Mouse (Mus musculus) liver, embryonic 13.5 days (tissue): Measurements from ENCODE around the gene Obp2a. TPM values are rescaled to one million over a fixed set of nuclear protein-coding genes. Genes with fewer than 3 reads are reported as not detected.
"Not testable (repeated sequence)": the region's sequence is repeated elsewhere in the genome, so short reads cannot be mapped to it uniquely, and the experiment has no call there.

Experiments
- ATAC-seq: fragments of 200-750 bp; cut with Nextera tagmentation; 2 replicates; pipeline ENCODE4 v1.8.0; 2017; ENCODE audit warnings: low read depth, mild to moderate bottlenecking, moderate number of reproducible peaks, moderate library complexity
- DNase-seq: peaks from one replicate; pipeline ENCODE4 v3.0.0; 2022
- H3K27ac ChIP-seq: fragments of 300-500 bp; sonication (generic); 2 replicates; pipeline ENCODE4 v1.5.1; 2015; ENCODE audit warnings: moderate library complexity, mild to moderate bottlenecking, inconsistent platforms
- H3K27me3 ChIP-seq: fragments of 300-500 bp; sonication (generic); 2 replicates; pipeline ENCODE4 v1.6.1; 2015; ENCODE audit warnings: mild to moderate bottlenecking, inconsistent platforms
- H3K36me3 ChIP-seq: fragments of 300-500 bp; sonication (generic); 2 replicates; pipeline ENCODE4 v1.6.1; 2015; ENCODE audit warnings: mild to moderate bottlenecking, inconsistent platforms
- H3K4me1 ChIP-seq: fragments of 300-500 bp; sonication (generic); replicated peaks from 2 replicates; pipeline ENCODE4 v1.6.1; 2015; ENCODE audit warnings: inconsistent platforms
- H3K4me2 ChIP-seq: fragments of 300-500 bp; sonication (generic); 2 replicates; pipeline ENCODE4 v1.6.1; 2015; ENCODE audit warnings: inconsistent platforms, mild to moderate bottlenecking, moderate library complexity
- H3K4me3 ChIP-seq: fragments of 300-500 bp; sonication (generic); replicated peaks from 2 replicates; pipeline ENCODE4 v1.5.1; 2015; ENCODE audit warnings: mild to moderate bottlenecking, inconsistent platforms
- H3K9ac ChIP-seq: fragments of 300-500 bp; sonication (generic); 2 replicates; pipeline ENCODE4 v1.6.1; 2015; ENCODE audit warnings: mild to moderate bottlenecking, inconsistent platforms
- H3K9me3 ChIP-seq: fragments of 300-500 bp; sonication (generic); replicated peaks from 2 replicates; pipeline ENCODE4 v1.6.1; 2016; ENCODE audit warnings: inconsistent platforms
- WGBS: fragments of 180-500 bp; shearing (Covaris S2); methylation state at CpG from one replicate; pipeline ENCODE4 v1.1.7; 2015; ENCODE audit not compliant: insufficient replicate concordance; 5-methylcytosine and 5-hydroxymethylcytosine counted together
- polyA plus RNA-seq: library from polyadenylated mRNA; unstranded; fragments of >200 nt; fragmentation: Nextera tagmentation; extraction: Ambion mirVana; gene quantifications from 2 replicates; pipeline ENCODE4 v1.2.1, GENCODE M21; 2015

Obp2a gene
- polyA plus RNA-seq, 1 experiment from 2014 or later, result not detected

GRCm38 (mm10) chr2:25711641-25712040, 11.8 kb downstream of the Obp2a start:
- not testable (repeated sequence) for H3K4me3 ChIP-seq, H3K9me3 ChIP-seq, H3K36me3 ChIP-seq, H3K27ac ChIP-seq, H3K4me1 ChIP-seq, H3K9ac ChIP-seq, ATAC-seq, DNase-seq, H3K27me3 ChIP-seq, H3K4me2 ChIP-seq
- 28% methylated on average over 3 of the region's 3 CpGs for WGBS

GRCm38 (mm10) chr2:25717222-25717621, 17.4 kb downstream of the Obp2a start:
- H3K4me1 ChIP-seq, result no peaks in the 10 kb centered on the region
- no peaks in the 10 kb centered on the region for H3K36me3 ChIP-seq
- H3K4me3 ChIP-seq, result no peak overlapping the region
- H3K27me3 ChIP-seq, result no peaks in the 10 kb centered on the region
- DNase-seq, result no peak
- H3K4me2 ChIP-seq, result no peak overlapping the region
- no peaks in the 10 kb centered on the region for H3K9me3 ChIP-seq
- no peak for ATAC-seq
- H3K27ac ChIP-seq, result no peak overlapping the region
- H3K9ac ChIP-seq, result no peak overlapping the region

- no peaks in the 10 kb centered on the region for H3K9me3 ChIP-seq
- H3K4me3 ChIP-seq, result no peak overlapping the region
- H3K27ac ChIP-seq, result no peak overlapping the region
- DNase-seq, result no peak
- 42% methylated on average over 2 of the region's 2 CpGs for WGBS
- H3K9ac ChIP-seq, result no peak overlapping the region
- no peaks in the 10 kb centered on the region for H3K4me1 ChIP-seq
- H3K4me2 ChIP-seq, result no peak overlapping the region
- H3K27me3 ChIP-seq, result no peaks in the 10 kb centered on the region
- H3K36me3 ChIP-seq, result no peaks in the 10 kb centered on the region
- no peak for ATAC-seq
These were observed 33.5 kb downstream of the Obp2a start for GRCm38 (mm10) chr2:25733199-25733930.

DNA sequence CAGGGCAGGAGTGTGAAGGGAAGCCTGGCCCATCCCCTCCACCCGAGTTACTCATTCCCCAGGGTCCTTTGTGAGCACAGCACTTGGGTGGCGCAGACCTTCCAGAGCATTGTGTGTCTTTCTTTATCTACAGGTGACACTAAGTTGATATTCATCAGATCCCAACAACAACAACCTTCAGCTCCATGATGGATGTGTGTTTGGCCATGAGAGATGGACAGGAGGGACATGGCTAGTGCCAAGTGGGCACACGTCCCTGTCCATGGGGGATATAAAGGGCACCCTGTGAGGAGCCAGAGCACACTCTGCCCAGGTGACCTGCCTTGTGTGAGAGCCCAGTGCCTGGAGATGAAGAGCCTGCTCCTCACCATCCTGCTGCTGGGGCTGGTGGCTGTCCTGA, 36.9 kb downstream of the Obp2a start, which contains the start of gene Obp2b:
Gene Obp2b, plus strand, starts transcription at position 301 of the 400 bp plus-strand sequence.
- not testable (repeated sequence) for H3K9ac ChIP-seq, H3K9me3 ChIP-seq, H3K4me3 ChIP-seq, H3K4me1 ChIP-seq, DNase-seq, H3K4me2 ChIP-seq, ATAC-seq, H3K36me3 ChIP-seq, H3K27me3 ChIP-seq, H3K27ac ChIP-seq
- 60% methylated on average over 3 of the region's 3 CpGs for WGBS

DNA sequence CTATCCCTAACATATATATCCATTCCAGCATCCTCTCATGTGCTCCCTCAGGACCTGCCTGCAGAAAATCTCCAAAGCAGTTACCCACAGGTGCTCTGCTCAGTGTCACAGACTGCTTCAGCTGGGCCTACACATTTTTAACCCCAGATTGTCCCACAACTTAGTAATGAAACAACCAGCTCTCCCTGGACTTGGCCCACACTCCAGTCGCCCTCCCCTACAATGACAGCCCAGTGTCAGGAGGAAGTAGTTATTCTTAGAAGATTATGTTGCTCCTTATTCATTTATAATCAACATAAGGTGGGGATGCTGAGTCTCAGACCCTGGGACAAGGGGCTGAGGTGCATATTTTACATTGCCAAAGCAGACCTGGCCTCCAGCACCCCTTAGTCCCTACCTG, 41.8 kb downstream of the Obp2a start:
- Histone ChIP-seq H3K4me1 (no peaks in the 10 kb centered on the region), H3K9me3 (peaks cover 7% of the 10 kb centered on the region), H3K36me3 (no peaks in the 10 kb centered on the region), H3K4me2 (no peak overlapping the region), H3K4me3 (no peak overlapping the region), H3K27me3 (no peaks in the 10 kb centered on the region), H3K27ac (no peak overlapping the region), H3K9ac (no peak overlapping the region)
- no peak for ATAC-seq
- 64% methylated on average over 1 of the region's 1 CpGs for WGBS
- DNase-seq, result no peak

Other genes starting within 250 kb of the Obp2a start
- gene Clic3, start 243.2 kb upstream of the Obp2a start, polyA plus RNA-seq, result 0.21 and 0.25 TPM in 2 replicates
- gene Paxx, start 238.9 kb upstream of the Obp2a start, polyA plus RNA-seq, result 7.2 and 7.7 TPM in 2 replicates
- gene Ptgds, start 230.0 kb upstream of the Obp2a start, polyA plus RNA-seq, result 0.38 TPM in 1 of 2 replicates, not detected in the other
- not detected in 2 replicates for gene Lcn12, start 206.1 kb upstream of the Obp2a start, polyA plus RNA-seq
- 27.9 and 31.1 TPM in 2 replicates for gene Fbxw5, start 199.3 kb upstream of the Obp2a start, polyA plus RNA-seq
- 25.8 and 26.8 TPM in 2 replicates for gene C8g, start 198.3 kb upstream of the Obp2a start, polyA plus RNA-seq
- 16.6 and 18.7 TPM in 2 replicates for gene Traf2, start 153.1 kb upstream of the Obp2a start, polyA plus RNA-seq
- gene Edf1, start 142.2 kb upstream of the Obp2a start, polyA plus RNA-seq, result 275 and 306 TPM in 2 replicates
- 1.6 and 2.7 TPM in 2 replicates for gene Mamdc4, start 125.2 kb upstream of the Obp2a start, polyA plus RNA-seq
- gene Phpt1, start 124.8 kb upstream of the Obp2a start, polyA plus RNA-seq, result 50.2 and 50.3 TPM in 2 replicates
- gene Ajm1, start 118.3 kb upstream of the Obp2a start, polyA plus RNA-seq, result 0.02 TPM in 1 of 2 replicates, not detected in the other
- gene Rabl6, start 91.5 kb upstream of the Obp2a start, polyA plus RNA-seq, result 29.7 and 29.8 TPM in 2 replicates
- gene Ccdc183, start 82.4 kb upstream of the Obp2a start, polyA plus RNA-seq, result 0.09 and 0.14 TPM in 2 replicates
- 7.8 and 8.3 TPM in 2 replicates for gene Tmem141, start 78.0 kb upstream of the Obp2a start, polyA plus RNA-seq
- gene Fcna, start 72.0 kb upstream of the Obp2a start, polyA plus RNA-seq, result 34.8 and 37.5 TPM in 2 replicates
- gene Lcn8, start 46.9 kb upstream of the Obp2a start, polyA plus RNA-seq, result not detected in 2 replicates
- gene Lcn5, start 42.1 kb upstream of the Obp2a start, polyA plus RNA-seq, result not detected in 2 replicates
- gene Lcn6, start 23.3 kb upstream of the Obp2a start, polyA plus RNA-seq, result not detected in 2 replicates
- not detected in 2 replicates for gene Lcn10, start 17.3 kb upstream of the Obp2a start, polyA plus RNA-seq
- gene Bmyc, start 6.7 kb downstream of the Obp2a start, polyA plus RNA-seq, result 12.8 and 13.4 TPM in 2 replicates
- not detected in 2 replicates for gene Obp2b, start 37.0 kb downstream of the Obp2a start, polyA plus RNA-seq
- not detected in 2 replicates for gene Lcn3, start 65.5 kb downstream of the Obp2a start, polyA plus RNA-seq
- gene Lcn11, start 77.0 kb downstream of the Obp2a start, polyA plus RNA-seq, result not detected in 2 replicates
- not detected in 2 replicates for gene Gm13539, start 82.2 kb downstream of the Obp2a start, polyA plus RNA-seq
- gene Glt6d1, start 115.8 kb downstream of the Obp2a start, polyA plus RNA-seq, result not detected in 2 replicates
- not detected in 2 replicates for gene Lcn9, start 123.1 kb downstream of the Obp2a start, polyA plus RNA-seq
- not detected in 2 replicates for gene Sohlh1, start 147.2 kb downstream of the Obp2a start, polyA plus RNA-seq
- gene Kcnt1, start 163.7 kb downstream of the Obp2a start, polyA plus RNA-seq, result 0.09 TPM in 1 of 2 replicates, not detected in the other